Mouse (Mus musculus) liver, postnatal 0 days (tissue): Measurements from ENCODE around the gene Stk32b.

Experiments
- CTCF ChIP-seq: sonication (generic); IDR thresholded peaks from 2 replicates; pipeline ENCODE4 v1.5.1; 2016; ENCODE audit warnings: antibody characterized with exemption, low read depth
- EP300 ChIP-seq: IDR thresholded peaks from 2 replicates; pipeline ENCODE4 v1.6.1; 2016; ENCODE audit warnings: antibody characterized with exemption, low read depth, mild to moderate bottlenecking

DNA sequence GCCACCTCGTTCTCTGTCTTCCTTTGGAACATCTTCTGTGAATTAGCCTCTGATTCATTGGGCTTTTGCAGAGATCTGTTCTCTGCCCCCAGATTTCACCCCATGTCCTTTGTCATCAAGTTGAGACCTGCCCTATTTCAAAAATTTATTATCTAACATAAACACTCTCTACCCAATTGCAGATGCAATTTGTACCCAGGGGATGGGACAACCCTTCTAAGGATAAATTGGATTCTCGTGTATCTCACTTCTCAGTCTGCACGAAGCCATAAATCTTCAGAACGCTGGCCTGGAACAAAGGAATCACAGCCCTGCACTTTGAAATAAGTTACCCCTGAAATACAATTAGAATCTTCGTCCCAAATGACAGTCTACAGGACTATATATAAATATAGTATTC, 191.6 kb downstream of the Stk32b start:
- no peak for TF ChIP-seq CTCF
- no peak for TF ChIP-seq EP300
